Mouse (Mus musculus) cerebellum, adult 9-11 months (tissue): Measurements from ENCODE around the gene Pawr.

Source experiments
- DNase-seq: peaks from one replicate; pipeline ENCODE4 v3.0.0; 2022

Gene Pawr

GRCm38 (mm10) chr10:108359974-108360373 is 28.1 kb downstream of the Pawr start:
- DNase-seq: no peak

GRCm38 (mm10) chr10:108360801-108361200 is 28.9 kb downstream of the Pawr start:
- DNase-seq: no peak

GRCm38 (mm10) chr10:108361419-108362155 is 29.7 kb downstream of the Pawr start:
- DNase-seq: no peak

GRCm38 (mm10) chr10:108363932-108364331 is 32.0 kb downstream of the Pawr start:
- no peak for DNase-seq

GRCm38 (mm10) chr10:108364946-108365719 is 33.2 kb downstream of the Pawr start:
- DNase-seq: no peak

- no peak for DNase-seq
Observed at GRCm38 (mm10) chr10:108366251-108366650, 34.3 kb downstream of the Pawr start.

- DNase-seq: no peak
Observed at GRCm38 (mm10) chr10:108368358-108368757, 36.4 kb downstream of the Pawr start.

- no peak for DNase-seq
Observed at GRCm38 (mm10) chr10:108372258-108372657, 40.3 kb downstream of the Pawr start.

- no peak for DNase-seq
Observed at GRCm38 (mm10) chr10:108372858-108373257, 40.9 kb downstream of the Pawr start.

- DNase-seq: no peak
Observed at GRCm38 (mm10) chr10:108375796-108376195, 43.9 kb downstream of the Pawr start.

GRCm38 (mm10) chr10:108376366-108376765 is 44.4 kb downstream of the Pawr start:
- DNase-seq: no peak

GRCm38 (mm10) chr10:108377369-108377768 is 45.4 kb downstream of the Pawr start:
- DNase-seq: no peak

GRCm38 (mm10) chr10:108378062-108378461 is 46.1 kb downstream of the Pawr start:
- no peak for DNase-seq

- DNase-seq: no peak
Observed at GRCm38 (mm10) chr10:108378479-108378878, 46.6 kb downstream of the Pawr start.

GRCm38 (mm10) chr10:108380715-108381114 is 48.8 kb downstream of the Pawr start:
- no peak for DNase-seq

GRCm38 (mm10) chr10:108384153-108384769 is 52.3 kb downstream of the Pawr start:
- DNase-seq: no peak

GRCm38 (mm10) chr10:108385480-108385955 is 53.6 kb downstream of the Pawr start:
- DNase-seq: no peak

- no peak for DNase-seq
Observed at GRCm38 (mm10) chr10:108388410-108388915, 56.5 kb downstream of the Pawr start.

- no peak for DNase-seq
Observed at GRCm38 (mm10) chr10:108389178-108389926, 57.4 kb downstream of the Pawr start.

GRCm38 (mm10) chr10:108389927-108390287 is 58.0 kb downstream of the Pawr start:
- no peak for DNase-seq

- DNase-seq: no peak
Observed at GRCm38 (mm10) chr10:108391370-108391902, 59.5 kb downstream of the Pawr start.

- no peak for DNase-seq
Observed at GRCm38 (mm10) chr10:108392151-108392550, 60.2 kb downstream of the Pawr start.
